Mouse (Mus musculus) stomach, postnatal 0 days (tissue): ENCODE results near the gene Pde11a. TPM values are rescaled to one million over a fixed set of nuclear protein-coding genes. Genes with fewer than 3 reads are reported as not detected.
A peak's percentile ranks its signal among the peaks of the same experiment; 100 is the strongest.

Experiments used
- ATAC-seq: fragments of 200-750 bp; cut with Nextera tagmentation; 2 replicates; pipeline ENCODE4 v1.8.0; 2017; ENCODE audit not compliant: low FRiP score, low TSS enrichment
- DNase-seq: peaks from one replicate; pipeline ENCODE4 v3.0.0-alpha.2; 2016; ENCODE audit warnings: low spot score
- H3K27ac ChIP-seq: fragments of 300-500 bp; sonication (generic); replicated peaks from 2 replicates; pipeline ENCODE4 v1.5.1; 2014; ENCODE audit warnings: mild to moderate bottlenecking, control low read depth
- H3K27me3 ChIP-seq: fragments of 300-500 bp; sonication (generic); 2 replicates; pipeline ENCODE4 v1.6.1; 2014; ENCODE audit warnings: low read length; ENCODE audit not compliant: control insufficient read depth, insufficient read depth
- H3K36me3 ChIP-seq: fragments of 300-500 bp; sonication (generic); 2 replicates; pipeline ENCODE4 v1.6.1; 2014; ENCODE audit warnings: low read length, mixed read lengths; ENCODE audit not compliant: control insufficient read depth, insufficient read depth
- H3K4me1 ChIP-seq: fragments of 300-500 bp; sonication (generic); replicated peaks from 2 replicates; pipeline ENCODE4 v1.6.1; 2014; ENCODE audit warnings: antibody characterized with exemption; ENCODE audit not compliant: control insufficient read depth, insufficient read depth
- H3K4me2 ChIP-seq: fragments of 300-500 bp; sonication (generic); replicated peaks from 2 replicates; pipeline ENCODE4 v1.6.1; 2014; ENCODE audit warnings: low read depth, mild to moderate bottlenecking, control low read depth, moderate library complexity
- H3K4me3 ChIP-seq: fragments of 300-500 bp; sonication (generic); 2 replicates; pipeline ENCODE4 v1.5.1; 2014; ENCODE audit warnings: low read depth, low read length, control low read depth
- H3K9ac ChIP-seq: fragments of 300-500 bp; sonication (generic); 2 replicates; pipeline ENCODE4 v1.6.1; 2014; ENCODE audit warnings: mild to moderate bottlenecking, low read length, control low read depth, mixed read lengths
- H3K9me3 ChIP-seq: fragments of 300-500 bp; sonication (generic); 2 replicates; pipeline ENCODE4 v1.6.1; 2016; ENCODE audit warnings: low read length; ENCODE audit not compliant: control insufficient read depth
- CTCF ChIP-seq: IDR thresholded peaks from 2 replicates; pipeline ENCODE4 v1.5.1; 2016; ENCODE audit warnings: antibody characterized with exemption, low read depth, mild to moderate bottlenecking, moderate library complexity
- EP300 ChIP-seq: optimal IDR thresholded peaks from 2 replicates; pipeline ENCODE3; 2016; ENCODE audit warnings: antibody characterized with exemption
- WGBS: fragments of 180-500 bp; shearing (Covaris S2); extraction: QIAGEN DNeasy Blood & Tissue Kit; methylation state at CpG from one replicate; pipeline ENCODE4 v1.1.7; 2014; 5-methylcytosine and 5-hydroxymethylcytosine counted together
- polyA plus RNA-seq: library from polyadenylated mRNA; unstranded; fragments of >200 nt; fragmentation: Nextera tagmentation; extraction: Ambion mirVana; gene quantifications from 2 replicates; pipeline ENCODE4 v1.2.1, GENCODE M21; 2015

The Pde11a gene
- polyA plus RNA-seq, 1 experiment from 2014 or later: 0.12 TPM

DNA sequence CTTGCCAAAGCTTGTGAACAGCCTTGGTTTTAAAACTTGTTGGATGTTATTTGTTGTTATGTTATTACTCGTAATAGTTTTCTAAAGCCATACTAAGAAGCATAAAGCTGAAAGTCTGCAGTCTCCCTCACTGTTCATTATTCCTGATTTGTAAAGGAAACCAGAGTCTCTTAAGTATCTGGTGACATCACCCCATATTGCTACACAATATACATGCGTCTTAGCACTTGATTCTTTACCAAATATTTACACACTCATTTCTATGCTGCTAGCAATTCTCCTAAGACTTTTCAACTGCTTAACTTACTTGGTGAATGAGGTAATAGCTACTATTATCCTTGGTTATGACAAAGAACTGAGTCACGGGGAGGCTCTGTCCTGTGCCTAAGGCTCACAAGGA, 278.4 kb downstream of the Pde11a start:
- 42% methylated on average over 3 of the region's 3 CpGs for WGBS
- TF ChIP-seq EP300 (no peak), CTCF (no peak)
- no peak overlapping the region for H3K9ac ChIP-seq
- no peaks in the 10 kb centered on the region for H3K27me3 ChIP-seq
- no peak overlapping the region for H3K27ac ChIP-seq
- H3K4me3 ChIP-seq: no peak overlapping the region
- no peaks in the 10 kb centered on the region for H3K4me1 ChIP-seq
- no peak overlapping the region for H3K4me2 ChIP-seq
- no peak for DNase-seq
- 0 out of 2 replicates have a peak, but pooled peaks have one; percentile 42 for ATAC-seq
- H3K36me3 ChIP-seq: no peaks in the 10 kb centered on the region
- no peaks in the 10 kb centered on the region for H3K9me3 ChIP-seq

DNA sequence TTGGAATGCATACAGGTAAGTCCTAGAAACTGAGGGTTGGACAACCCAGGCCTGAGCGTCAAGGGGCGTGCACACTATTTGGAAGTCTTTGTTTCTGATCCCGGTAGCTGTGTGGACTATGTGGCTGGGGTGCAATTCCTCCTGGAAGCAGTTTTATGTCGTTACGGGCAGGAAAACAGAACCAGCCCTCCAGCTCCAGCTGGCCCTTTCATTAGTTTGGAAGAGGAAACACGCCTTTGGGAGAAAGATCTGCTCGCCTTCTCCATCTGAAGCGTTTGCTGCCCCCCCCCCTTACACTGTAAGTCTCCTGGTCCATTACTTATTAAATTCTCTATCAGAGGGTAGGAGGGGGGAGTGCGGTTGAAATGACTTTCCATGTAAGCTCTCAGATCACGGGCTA, 279.0 kb downstream of the Pde11a start:
- no peak overlapping the region for H3K4me3 ChIP-seq
- no peak overlapping the region for H3K4me2 ChIP-seq
- no peak for TF ChIP-seq CTCF
- no peak for TF ChIP-seq EP300
- ATAC-seq (no peak), DNase-seq (no peak)
- 56% methylated on average over 10 of the region's 10 CpGs for WGBS
- no peak overlapping the region for H3K9ac ChIP-seq
- no peaks in the 10 kb centered on the region for H3K9me3 ChIP-seq
- H3K36me3 ChIP-seq: no peaks in the 10 kb centered on the region
- no peaks in the 10 kb centered on the region for H3K27me3 ChIP-seq
- H3K4me1 ChIP-seq: no peaks in the 10 kb centered on the region
- no peak overlapping the region for H3K27ac ChIP-seq

DNA sequence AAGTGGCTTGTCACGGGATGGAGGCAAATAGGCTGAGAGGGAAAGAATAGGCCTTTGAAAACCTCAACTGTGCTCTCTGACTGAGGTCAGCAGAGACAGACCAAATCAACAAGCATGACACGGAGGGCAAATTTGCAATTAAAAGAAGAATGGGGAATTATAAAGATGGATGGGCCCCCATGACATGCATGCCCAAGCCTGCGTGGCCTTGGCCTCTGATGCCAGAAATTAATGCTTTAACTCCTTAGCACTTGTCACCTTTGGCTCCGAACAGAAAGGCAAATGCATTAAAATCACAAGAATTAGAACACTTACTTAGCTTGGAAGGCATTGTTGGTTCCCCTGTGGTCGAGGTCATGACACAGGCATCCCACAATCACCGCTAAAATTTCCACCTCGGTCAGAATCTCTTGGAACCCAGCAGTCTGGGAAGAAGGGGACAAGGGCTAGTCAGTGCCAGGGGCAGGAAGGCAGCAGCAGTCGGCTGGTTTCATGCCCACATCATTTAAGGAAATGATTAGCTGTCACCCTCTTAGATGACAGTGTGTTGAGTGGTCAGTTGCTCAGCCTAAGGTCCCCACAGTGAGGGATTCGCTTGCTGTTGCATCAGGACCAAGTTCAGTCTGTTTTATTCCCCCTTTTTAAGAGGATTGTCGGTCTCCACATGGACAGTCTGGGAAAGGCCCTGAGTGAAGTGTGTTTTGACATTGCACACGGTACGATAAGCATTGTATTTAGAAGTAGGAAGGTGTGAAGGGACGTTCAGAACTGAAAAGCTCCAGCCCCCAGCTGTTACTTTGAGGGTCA, 279.7 kb downstream of the Pde11a start:
- Histone ChIP-seq H3K4me1 (no peaks in the 10 kb centered on the region), H3K9ac (no peak overlapping the region), H3K9me3 (no peaks in the 10 kb centered on the region), H3K27me3 (no peaks in the 10 kb centered on the region), H3K36me3 (no peaks in the 10 kb centered on the region), H3K4me2 (no peak overlapping the region), H3K27ac (no peak overlapping the region), H3K4me3 (no peak overlapping the region)
- DNase-seq (no peak), ATAC-seq (no peak)
- WGBS: 60% methylated on average over 13 of the region's 13 CpGs
- TF ChIP-seq CTCF: no peak

DNA sequence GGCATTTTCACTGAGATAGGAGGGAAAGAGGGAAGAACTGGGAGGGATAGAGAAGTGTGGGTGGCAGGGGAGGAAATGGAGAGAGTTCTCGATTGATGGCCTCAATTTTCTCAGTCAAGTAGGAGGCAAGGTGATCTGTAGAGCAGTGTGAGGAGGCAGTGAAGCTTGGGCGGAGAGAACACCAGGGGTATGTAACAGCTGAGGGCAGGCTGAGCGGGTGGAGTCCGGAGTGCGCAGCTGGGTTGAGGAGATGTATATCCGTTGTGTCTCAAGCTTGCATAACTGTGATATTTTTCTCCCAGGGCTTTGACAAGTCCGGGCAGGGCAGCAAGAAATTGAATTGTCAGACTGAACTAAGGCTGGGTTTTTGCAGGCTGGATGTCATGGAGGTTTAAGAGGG, 281.0 kb downstream of the Pde11a start:
- Histone ChIP-seq H3K9me3 (no peaks in the 10 kb centered on the region), H3K4me1 (no peaks in the 10 kb centered on the region), H3K4me3 (no peak overlapping the region), H3K36me3 (no peaks in the 10 kb centered on the region), H3K27ac (0 out of 2 replicates have a peak overlapping the region, but pooled peaks have one; percentile 35), H3K4me2 (no peak overlapping the region), H3K27me3 (no peaks in the 10 kb centered on the region), H3K9ac (no peak overlapping the region)
- TF ChIP-seq EP300 (no peak), CTCF (no peak)
- ATAC-seq (peak; percentile 64; the same call in 1 of the 2 replicates), DNase-seq (no peak)
- 59% methylated on average over 7 of the region's 7 CpGs for WGBS

DNA sequence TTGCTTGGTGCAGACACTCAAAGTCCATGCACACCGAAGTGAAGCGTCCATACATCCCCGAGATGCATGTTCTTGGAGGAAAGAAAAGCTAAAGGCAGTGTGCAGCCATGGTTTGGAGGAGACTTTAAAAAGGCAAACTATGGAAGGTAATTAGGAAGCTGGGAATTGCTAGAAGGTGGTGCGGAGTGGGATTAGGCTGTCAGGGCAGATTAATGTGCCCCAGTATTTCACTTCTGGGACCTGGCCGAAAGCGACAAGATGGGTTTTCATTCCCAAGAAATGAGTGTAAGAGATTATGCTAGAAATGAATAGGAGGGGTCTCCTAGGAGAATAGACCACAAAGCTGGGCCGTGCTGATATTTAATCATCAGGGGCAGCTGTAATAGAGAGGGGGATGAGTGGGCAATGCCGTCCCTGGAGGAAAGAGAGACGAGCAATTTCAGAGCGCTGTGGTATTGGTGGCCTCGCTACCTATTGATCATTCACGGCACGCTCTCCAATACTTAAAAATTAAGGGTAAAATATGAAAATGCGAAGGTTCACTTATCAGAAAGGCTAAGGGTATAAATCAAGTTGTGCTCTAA, 284.7 kb downstream of the Pde11a start:
- Histone ChIP-seq H3K27ac (no peak overlapping the region), H3K9me3 (no peaks in the 10 kb centered on the region), H3K4me2 (no peak overlapping the region), H3K4me3 (no peak overlapping the region), H3K9ac (no peak overlapping the region), H3K36me3 (no peaks in the 10 kb centered on the region), H3K27me3 (no peaks in the 10 kb centered on the region), H3K4me1 (no peaks in the 10 kb centered on the region)
- 78% methylated on average over 14 of the region's 14 CpGs for WGBS
- DNase-seq (no peak), ATAC-seq (no peak)
- TF ChIP-seq EP300 (no peak), CTCF (no peak)

DNA sequence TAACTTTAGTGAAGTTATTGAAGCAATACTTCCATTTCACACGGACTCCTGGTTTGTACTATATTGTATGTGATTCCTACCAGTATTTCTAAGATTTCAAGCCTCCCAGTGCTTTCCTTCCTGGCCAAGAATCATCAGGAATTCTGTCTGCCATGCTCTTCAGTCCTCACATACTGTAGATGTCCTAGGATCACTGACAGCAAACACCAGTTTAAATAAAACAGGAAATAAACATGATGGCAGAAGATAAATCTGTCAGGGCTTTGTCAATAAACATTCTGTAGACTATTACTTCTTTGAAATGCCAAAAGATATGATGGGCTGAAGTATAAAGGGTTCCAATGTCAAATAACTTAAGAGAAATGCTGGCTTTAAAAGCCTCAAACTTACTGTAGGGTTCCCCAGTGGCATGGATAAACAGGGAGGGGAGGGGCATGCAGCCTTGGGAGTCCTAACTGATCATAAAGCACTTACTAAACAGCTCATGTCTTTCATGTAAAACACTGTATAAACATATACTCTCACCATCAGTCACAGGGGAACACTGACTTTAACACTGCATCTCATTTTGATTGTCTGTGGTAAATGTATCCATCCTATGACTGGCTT, 285.6 kb downstream of the Pde11a start:
- no peak for TF ChIP-seq EP300
- no peak for TF ChIP-seq CTCF
- no peak for ATAC-seq
- Histone ChIP-seq H3K36me3 (no peaks in the 10 kb centered on the region), H3K4me1 (no peaks in the 10 kb centered on the region), H3K27me3 (no peaks in the 10 kb centered on the region), H3K27ac (no peak overlapping the region), H3K4me3 (no peak overlapping the region), H3K9ac (no peak overlapping the region), H3K4me2 (no peak overlapping the region), H3K9me3 (no peaks in the 10 kb centered on the region)
- DNase-seq: no peak
- 87% methylated on average over 1 of the region's 1 CpGs for WGBS
